Mouse (Mus musculus) intestine, postnatal 0 days (tissue): ENCODE measurements at regions not wholly inside any gene's neighbourhood (a gene's known extent, or its start where the extent isn't known, plus 50 kb on each side); places are given as distances from the start of the nearest gene placed in this dataset.

Source experiments
- ATAC-seq: fragments of 200-750 bp; cut with Nextera tagmentation; 2 replicates; pipeline ENCODE4 v1.8.0; 2017; ENCODE audit warnings: mild to moderate bottlenecking, moderate TSS enrichment, moderate library complexity
- H3K27ac ChIP-seq: fragments of 300-500 bp; sonication (generic); 2 replicates; pipeline ENCODE4 v1.5.1; 2014; ENCODE audit warnings: mild to moderate bottlenecking, low read depth, low read length, moderate library complexity
- H3K27me3 ChIP-seq: fragments of 300-500 bp; sonication (generic); replicated peaks from 2 replicates; pipeline ENCODE4 v1.6.1; 2014; ENCODE audit warnings: low read length, mixed read lengths; ENCODE audit not compliant: control insufficient read depth, insufficient read depth
- H3K36me3 ChIP-seq: fragments of 300-500 bp; sonication (generic); 2 replicates; pipeline ENCODE4 v1.6.1; 2014; ENCODE audit warnings: mild to moderate bottlenecking, moderate library complexity; ENCODE audit not compliant: control insufficient read depth, insufficient read depth
- H3K4me1 ChIP-seq: fragments of 300-500 bp; sonication (generic); replicated peaks from 2 replicates; pipeline ENCODE4 v1.6.1; 2014; ENCODE audit warnings: antibody characterized with exemption, low read length, mixed read lengths; ENCODE audit not compliant: control insufficient read depth, insufficient read depth
- H3K4me2 ChIP-seq: fragments of 300-500 bp; sonication (generic); replicated peaks from 2 replicates; pipeline ENCODE4 v1.6.1; 2014; ENCODE audit warnings: low read depth, mild to moderate bottlenecking, moderate library complexity
- H3K4me3 ChIP-seq: fragments of 300-500 bp; sonication (generic); 2 replicates; pipeline ENCODE4 v1.5.1; 2014; ENCODE audit warnings: low read depth, low read length
- H3K9ac ChIP-seq: fragments of 300-500 bp; sonication (generic); 2 replicates; pipeline ENCODE4 v1.6.1; 2014; ENCODE audit warnings: mild to moderate bottlenecking, low read depth, low read length
- H3K9me3 ChIP-seq: fragments of 300-500 bp; sonication (generic); 2 replicates; pipeline ENCODE4 v1.6.1; 2016; ENCODE audit warnings: mixed run types; ENCODE audit not compliant: control insufficient read depth
- CTCF ChIP-seq: sonication (generic); IDR thresholded peaks from 2 replicates; pipeline ENCODE4 v1.5.1; 2016; ENCODE audit warnings: low read depth, mild to moderate bottlenecking, control low read depth, antibody characterized with exemption, moderate library complexity
- WGBS: fragments of 180-500 bp; shearing (Covaris S2); extraction: QIAGEN DNeasy Blood & Tissue Kit; methylation state at CpG from one replicate; pipeline ENCODE4 v1.1.7; 2014; 5-methylcytosine and 5-hydroxymethylcytosine counted together

- H3K4me3 ChIP-seq: no peak overlapping the region
- 22% methylated on average over 2 of the region's 2 CpGs for WGBS
- H3K9ac ChIP-seq: no peak overlapping the region
- no peaks in the 10 kb centered on the region for H3K4me1 ChIP-seq
- no peak for ATAC-seq
- no peak overlapping the region for H3K4me2 ChIP-seq
- TF ChIP-seq CTCF: peak; percentile 76
- no peak overlapping the region for H3K27ac ChIP-seq
- H3K27me3 ChIP-seq: no peaks in the 10 kb centered on the region
- H3K9me3 ChIP-seq: no peaks in the 10 kb centered on the region
- H3K36me3 ChIP-seq: no peaks in the 10 kb centered on the region
Measured at GRCm38 (mm10) chr14:87215099-87215498, 74.1 kb upstream of the Diaph3 start.

GRCm38 (mm10) chr14:87217042-87217441, 76.0 kb upstream of the Diaph3 start:
- no peak for ATAC-seq
- no peak overlapping the region for H3K27ac ChIP-seq
- H3K4me2 ChIP-seq: no peak overlapping the region
- no peak for TF ChIP-seq CTCF
- no peaks in the 10 kb centered on the region for H3K9me3 ChIP-seq
- H3K9ac ChIP-seq: no peak overlapping the region
- H3K4me3 ChIP-seq: no peak overlapping the region
- WGBS: 68% methylated on average over 7 of the region's 7 CpGs
- H3K36me3 ChIP-seq: no peaks in the 10 kb centered on the region
- no peaks in the 10 kb centered on the region for H3K4me1 ChIP-seq
- no peaks in the 10 kb centered on the region for H3K27me3 ChIP-seq

- ATAC-seq: no peak
- Histone ChIP-seq H3K4me3 (no peak overlapping the region), H3K27me3 (no peaks in the 10 kb centered on the region), H3K4me2 (no peak overlapping the region), H3K27ac (no peak overlapping the region), H3K4me1 (no peaks in the 10 kb centered on the region), H3K9ac (no peak overlapping the region), H3K36me3 (no peaks in the 10 kb centered on the region), H3K9me3 (no peaks in the 10 kb centered on the region)
- 84% methylated on average over 3 of the region's 3 CpGs for WGBS
- TF ChIP-seq CTCF: no peak
Measured at GRCm38 (mm10) chr14:87219975-87220374, 78.9 kb upstream of the Diaph3 start.

GRCm38 (mm10) chr14:87224870-87225269, 83.8 kb upstream of the Diaph3 start:
- Histone ChIP-seq H3K9me3 (no peaks in the 10 kb centered on the region), H3K27ac (no peak overlapping the region), H3K4me2 (no peak overlapping the region), H3K36me3 (no peaks in the 10 kb centered on the region), H3K27me3 (no peaks in the 10 kb centered on the region), H3K9ac (no peak overlapping the region), H3K4me3 (no peak overlapping the region), H3K4me1 (no peaks in the 10 kb centered on the region)
- no peak for ATAC-seq
- TF ChIP-seq CTCF: no peak
- 51% methylated on average over 5 of the region's 5 CpGs for WGBS

GRCm38 (mm10) chr14:87249258-87249657, 108.2 kb upstream of the Diaph3 start:
- Histone ChIP-seq H3K9ac (no peak overlapping the region), H3K27me3 (no peaks in the 10 kb centered on the region), H3K27ac (no peak overlapping the region), H3K36me3 (no peaks in the 10 kb centered on the region), H3K9me3 (no peaks in the 10 kb centered on the region), H3K4me2 (no peak overlapping the region), H3K4me1 (no peaks in the 10 kb centered on the region), H3K4me3 (no peak overlapping the region)
- no peak for TF ChIP-seq CTCF
- ATAC-seq: no peak
- 83% methylated on average over 2 of the region's 2 CpGs for WGBS

- WGBS: 81% methylated on average over 5 of the region's 5 CpGs
- ATAC-seq: no peak
- no peaks in the 10 kb centered on the region for H3K9me3 ChIP-seq
- H3K27ac ChIP-seq: no peak overlapping the region
- no peak overlapping the region for H3K9ac ChIP-seq
- no peak for TF ChIP-seq CTCF
- no peaks in the 10 kb centered on the region for H3K4me1 ChIP-seq
- H3K4me3 ChIP-seq: no peak overlapping the region
- H3K36me3 ChIP-seq: no peaks in the 10 kb centered on the region
- H3K4me2 ChIP-seq: no peak overlapping the region
- H3K27me3 ChIP-seq: no peaks in the 10 kb centered on the region
Measured at GRCm38 (mm10) chr14:87255484-87256208, 114.6 kb upstream of the Diaph3 start.
